Mouse (Mus musculus) ES-E14 (cell line): Measurements from ENCODE around the gene Tia1. TPM values are rescaled to one million over a fixed set of nuclear protein-coding genes. Genes with fewer than 3 reads are reported as not detected.
"Not testable (repeated sequence)": the region's sequence is repeated elsewhere in the genome, so short reads cannot be mapped to it uniquely, and the experiment has no call there.

Source experiments
- DNase-seq: peaks from one replicate; pipeline ENCODE4 v3.0.0-alpha.2; 2013; ENCODE audit warnings: low read depth, low spot score
- H3K27ac ChIP-seq: 2 replicates; pipeline ENCODE4 v1.5.1; 2012; ENCODE audit warnings: low read depth, mild to moderate bottlenecking, low read length, moderate library complexity, mixed read lengths; ENCODE audit not compliant: poor library complexity, insufficient read depth, severe bottlenecking
- H3K36me3 ChIP-seq: 2 replicates; pipeline ENCODE4 v1.6.1; 2012; ENCODE audit warnings: mild to moderate bottlenecking, low read length, moderate library complexity, mixed read lengths; ENCODE audit not compliant: control insufficient read depth, poor library complexity, insufficient read depth, severe bottlenecking
- H3K4me1 ChIP-seq, 2 experiments: fragments of 150-350 bp in 1 of 2; sonication (generic) in 1 of 2; 2 replicates each; pipeline ENCODE4 v1.6.1; 2012; ENCODE audit warnings: low read length in 2 of 2, mild to moderate bottlenecking in 1 of 2, mixed read lengths in 1 of 2; ENCODE audit not compliant: control insufficient read depth in 2 of 2, insufficient read depth in 2 of 2, poor library complexity in 1 of 2
- H3K4me3 ChIP-seq, 2 experiments: fragments of 150-350 bp in 1 of 2; sonication (generic) in 1 of 2; 2 replicates each; pipeline ENCODE4 v1.5.1; 2012; ENCODE audit warnings: low read length in 2 of 2, low read depth in 1 of 2, mild to moderate bottlenecking in 1 of 2, mixed read lengths in 1 of 2; ENCODE audit not compliant: insufficient read depth in 1 of 2, poor library complexity in 1 of 2, severe bottlenecking in 1 of 2
- H3K9ac ChIP-seq: 2 replicates; pipeline ENCODE4 v1.6.1; 2012; ENCODE audit warnings: low read depth, mild to moderate bottlenecking, low read length, mixed read lengths; ENCODE audit not compliant: poor library complexity, insufficient read depth, severe bottlenecking
- H3K9me3 ChIP-seq: fragments of 150-350 bp; sonication (generic); 2 replicates; pipeline ENCODE4 v1.6.1; 2012; ENCODE audit warnings: low read depth, mild to moderate bottlenecking, low read length; ENCODE audit not compliant: control insufficient read depth, insufficient read depth
- CHD2 ChIP-seq: IDR thresholded peaks from 2 replicates; pipeline ENCODE4 v1.6.1; 2014; ENCODE audit warnings: mild to moderate bottlenecking, low read depth, low read length, inconsistent platforms
- HCFC1 ChIP-seq: IDR thresholded peaks from 2 replicates; pipeline ENCODE4 v1.6.1; 2012; ENCODE audit warnings: low read length, inconsistent platforms, borderline replicate concordance; ENCODE audit not compliant: insufficient read depth
- MAFK ChIP-seq: IDR thresholded peaks from 2 replicates; pipeline ENCODE4 v1.6.1; 2014; ENCODE audit warnings: mild to moderate bottlenecking, low read depth, low read length, inconsistent platforms; ENCODE audit not compliant: insufficient read depth
- ZC3H11A ChIP-seq: IDR thresholded peaks from 2 replicates; pipeline ENCODE4 v1.6.1; 2012; ENCODE audit warnings: low read depth, mild to moderate bottlenecking, inconsistent platforms, low read length, borderline replicate concordance
- ZNF384 ChIP-seq: IDR thresholded peaks from 2 replicates; pipeline ENCODE4 v1.6.1; 2012; ENCODE audit warnings: low read depth, low read length, inconsistent platforms
- in situ Hi-C, 2 experiments: fragments of 600-800 bp; cut with MboI; formaldehyde crosslinking; loops; one replicate each; pipeline ENCODE4 v1.15.1; 2025; ENCODE audit warnings: low sequenced_read_pairs in 2 of 2, inconsistent platforms in 1 of 2; ENCODE audit not compliant: unreplicated experiment in 2 of 2
- total RNA-seq: library from RNA; depleted of rRNA; stranded (reverse); fragments of 300-350 nt; gene quantifications from 2 replicates; pipeline ENCODE4 v1.2.3, GENCODE M21; 2012

The Tia1 gene
- total RNA-seq, 1 experiment, result 46.1 TPM

- H3K36me3 ChIP-seq, result peaks cover 16% of the 10 kb centered on the region
- peak; percentile 92 for DNase-seq
These were observed 32.6 kb upstream of the Tia1 start for GRCm38 (mm10) chr6:86371340-86371911.

GRCm38 (mm10) chr6:86371950-86372516 lies 32.0 kb upstream of the Tia1 start:
- Histone ChIP-seq H3K9ac (peak overlapping the region; percentile 99), H3K9me3 (no peaks in the 10 kb centered on the region), H3K4me3 (peak overlapping the region; percentile 83 to 86), H3K4me1 (peaks cover 0 to 9% of the 10 kb centered on the region in 2 experiments; a peak in 1 of 4 replicates), H3K36me3 (peaks cover 19% of the 10 kb centered on the region), H3K27ac (no peak overlapping the region; the same call in 1 of the 2 replicates)
- TF ChIP-seq HCFC1, result no peak
- no peak for TF ChIP-seq ZC3H11A
- TF ChIP-seq MAFK, result no peak
- no peak for TF ChIP-seq ZNF384
- no peak for TF ChIP-seq CHD2
- in situ Hi-C loops, result loop anchor here in 1 of 2 experiments (25.0 kb wide), 1 partner anchor 235 kb away; no protein-coding TSS in a partner anchor
- DNase-seq, result no peak

More at GRCm38 (mm10) chr6:86371340-86371911, 32.6 kb upstream of the Tia1 start:
- in situ Hi-C loops, result loop anchor here in 1 of 2 experiments (25.0 kb wide), 1 partner anchor 234 kb away; no protein-coding TSS in a partner anchor
- H3K4me3 ChIP-seq, result peak overlapping the region; percentile 83 to 86
- H3K4me1 ChIP-seq, result peaks cover 0 to 11% of the 10 kb centered on the region in 2 experiments; a peak in 1 of 4 replicates
- peak overlapping the region; percentile 99 for H3K9ac ChIP-seq
- peak; percentile 97 for TF ChIP-seq CHD2
- TF ChIP-seq ZC3H11A, result no peak
- no peak for TF ChIP-seq MAFK
- peak; percentile 74 for TF ChIP-seq HCFC1
- no peak for TF ChIP-seq ZNF384
- H3K9me3 ChIP-seq, result no peaks in the 10 kb centered on the region
- H3K27ac ChIP-seq, result peak overlapping the region; percentile 51

GRCm38 (mm10) chr6:86373556-86373955 lies 30.5 kb upstream of the Tia1 start:
- Histone ChIP-seq H3K4me3 (peak overlapping the region in 1 of 2 experiments; percentile 20; a peak in 1 of 4 replicates), H3K36me3 (peaks cover 24% of the 10 kb centered on the region), H3K9ac (peak overlapping the region; percentile 26; the same call in 1 of the 2 replicates), H3K27ac (no peak overlapping the region), H3K4me1 (peaks cover 0 to 9% of the 10 kb centered on the region in 2 experiments; a peak in 1 of 4 replicates), H3K9me3 (no peaks in the 10 kb centered on the region)
- TF ChIP-seq CHD2 (no peak), HCFC1 (no peak), MAFK (no peak), ZC3H11A (no peak), ZNF384 (no peak)
- in situ Hi-C loops, result loop anchor here in 1 of 2 experiments (25.0 kb wide), 1 partner anchor 236 kb away; no protein-coding TSS in a partner anchor
- no peak for DNase-seq

- Histone ChIP-seq H3K36me3 (peaks cover 22% of the 10 kb centered on the region), H3K9me3 (no peaks in the 10 kb centered on the region), H3K27ac (no peak overlapping the region), H3K4me3 (no peak overlapping the region), H3K4me1 (peaks cover 0 to 6% of the 10 kb centered on the region in 2 experiments; a peak in 1 of 4 replicates), H3K9ac (no peak overlapping the region)
- in situ Hi-C loops, result no loop called here
- TF ChIP-seq CHD2 (no peak), ZNF384 (no peak), HCFC1 (no peak), MAFK (no peak), ZC3H11A (no peak)
- no peak for DNase-seq
These were observed 25.7 kb upstream of the Tia1 start for GRCm38 (mm10) chr6:86378341-86378740.

GRCm38 (mm10) chr6:86380112-86380511 lies 23.9 kb upstream of the Tia1 start:
- H3K36me3 ChIP-seq, result peaks cover 20% of the 10 kb centered on the region
- H3K9me3 ChIP-seq, H3K4me1 ChIP-seq, H3K9ac ChIP-seq, H3K27ac ChIP-seq, in situ Hi-C loops, H3K4me3 ChIP-seq, DNase-seq: not testable (repeated sequence)
